Comparison of ENCODE assay signal across 29 mouse cellular contexts in the genomic region with DNA sequence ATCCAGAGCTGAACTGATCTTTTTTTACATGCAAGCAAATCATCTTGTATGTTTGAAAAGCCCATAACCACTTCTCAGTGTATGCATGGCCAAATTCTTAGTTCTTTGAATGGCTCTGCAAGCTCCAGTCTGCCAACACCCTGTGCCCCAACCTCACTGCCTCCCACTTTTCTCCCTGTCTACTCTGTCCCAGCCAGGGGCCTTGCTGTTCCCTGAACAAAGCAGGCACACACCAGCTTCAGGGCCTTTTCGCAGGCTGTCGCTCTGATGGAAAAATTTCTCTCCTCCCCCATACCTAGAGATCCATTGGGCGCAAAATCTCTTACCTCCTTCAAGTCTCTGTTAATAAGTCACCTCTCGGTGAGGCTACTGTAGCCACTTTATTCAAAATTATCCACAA.
A peak's percentile ranks its signal among the peaks of the same experiment; 100 is the strongest.
DNase-seq lines count a peak whose midpoint lies in the region; ATAC-seq and TF ChIP-seq lines count a peak whose summit lies in the region.
"Had no signal": no experiment of that assay in that cellular context is flagged by ENCODE, and none has a peak within 500 bp of the region (broad histone marks: within the 10 kb centered on the region; RNA-seq: fewer than 3 reads in every experiment).

No protein-coding gene starts in this region.

- no peak overlapping the region for H3K4me3 ChIP-seq in kidney, adult 2 months (ENCODE audit: insufficient read depth, low read depth, low read length)
- H3K4me3 ChIP-seq in kidney, embryonic 15.5 days (replicated peaks): no peak overlapping the region
- no peak overlapping the region for H3K4me3 ChIP-seq in kidney, embryonic 16.5 days (ENCODE audit: low read length)
- H3K4me3 ChIP-seq: embryonic facial prominence, embryonic 13.5 days; embryonic facial prominence, embryonic 15.5 days; erythroblast, embryonic 14.5 days; forebrain, embryonic 10.5 days; forebrain, embryonic 12.5 days had no signal

- TF ChIP-seq CTCF in kidney, adult 2 months (conservative IDR thresholded peaks at IDR 0.05; ENCODE audit: insufficient read depth, insufficient read length, low read depth, low read length): no peak

- no peaks in the 10 kb centered on the region for H3K27me3 ChIP-seq in kidney, adult 2 months (replicated peaks; ENCODE audit: control insufficient read depth, insufficient read depth, low read length)
- H3K27me3 ChIP-seq in kidney, embryonic 15.5 days: no peaks in the 10 kb centered on the region
- H3K27me3 ChIP-seq in kidney, embryonic 16.5 days (ENCODE audit: insufficient read depth, low read length): no peaks in the 10 kb centered on the region
- H3K27me3 ChIP-seq: CH12.LX; embryonic facial prominence, embryonic 13.5 days; embryonic facial prominence, embryonic 15.5 days; forebrain, embryonic 12.5 days; Patski had no signal

- no peaks in the 10 kb centered on the region for H3K4me1 ChIP-seq in kidney, adult 2 months (ENCODE audit: control insufficient read depth, insufficient read depth, low read length)
- peaks cover 11% of the 10 kb centered on the region; the same call in 1 of the 2 replicates for H3K4me1 ChIP-seq in kidney, embryonic 15.5 days
- H3K4me1 ChIP-seq in kidney, embryonic 16.5 days (ENCODE audit: insufficient read depth, low read length): peaks cover 12% of the 10 kb centered on the region; the same call in 1 of the 2 replicates
- H3K4me1 ChIP-seq: embryonic facial prominence, embryonic 13.5 days; embryonic facial prominence, embryonic 15.5 days; forebrain, embryonic 10.5 days; forebrain, embryonic 12.5 days had no signal

- 47% methylated on average over 4 of the region's 4 CpGs for WGBS in kidney, adult 2 months
- 61% methylated on average over 4 of the region's 4 CpGs for WGBS in kidney, embryonic 15.5 days
- 55% methylated on average over 4 of the region's 4 CpGs for WGBS in kidney, embryonic 16.5 days

- no peak for TF ChIP-seq POLR2A in kidney, adult 2 months (IDR thresholded peaks at IDR 0.05; ENCODE audit: low read depth, low read length)

- H3K36me3 ChIP-seq in kidney, adult 2 months (ENCODE audit: control insufficient read depth, insufficient read depth, low read length): no peaks in the 10 kb centered on the region
- H3K36me3 ChIP-seq in kidney, embryonic 15.5 days: no peaks in the 10 kb centered on the region
- no peaks in the 10 kb centered on the region for H3K36me3 ChIP-seq in kidney, embryonic 16.5 days (ENCODE audit: insufficient read depth, low read length)
- H3K36me3 ChIP-seq: embryonic facial prominence, embryonic 13.5 days; embryonic facial prominence, embryonic 15.5 days; forebrain, embryonic 10.5 days; forebrain, embryonic 12.5 days; G1E had no signal

- no peaks in the 10 kb centered on the region for H3K9me3 ChIP-seq in kidney, embryonic 15.5 days (replicated peaks)
- H3K9me3 ChIP-seq in kidney, embryonic 16.5 days (ENCODE audit: low read length): peaks cover 6% of the 10 kb centered on the region
- H3K9me3 ChIP-seq: embryonic facial prominence, embryonic 13.5 days; embryonic facial prominence, embryonic 15.5 days; forebrain, embryonic 10.5 days; forebrain, embryonic 12.5 days had no signal

- no peak overlapping the region for H3K27ac ChIP-seq in kidney, adult 2 months (ENCODE audit: insufficient read depth, low read depth, low read length)
- H3K27ac ChIP-seq in kidney, embryonic 15.5 days: peak overlapping the region; percentile 9; the same call in 1 of the 2 replicates
- 0 out of 2 replicates have a peak overlapping the region, but pooled peaks have one; percentile 29 for H3K27ac ChIP-seq in kidney, embryonic 16.5 days (ENCODE audit: low read length)
- H3K27ac ChIP-seq: embryonic facial prominence, embryonic 13.5 days; embryonic facial prominence, embryonic 15.5 days; forebrain, embryonic 10.5 days; forebrain, embryonic 12.5 days had no signal

- H3K4me2 ChIP-seq in kidney, embryonic 15.5 days: no peak overlapping the region
- no peak overlapping the region for H3K4me2 ChIP-seq in kidney, embryonic 16.5 days (replicated peaks; ENCODE audit: low read depth, low read length)
- H3K4me2 ChIP-seq: embryonic facial prominence, embryonic 13.5 days; embryonic facial prominence, embryonic 15.5 days; forebrain, embryonic 12.5 days had no signal

- peak; percentile 24 for DNase-seq in kidney, adult 2 months
- DNase-seq in kidney, postnatal 14 days: no peak
- DNase-seq in kidney, adult 9 months: peak; percentile 24
- DNase-seq in kidney, adult 11 months: no peak
- no peak for DNase-seq in kidney, adult 18-20 months
- DNase-seq in adrenal gland, adult 8-10 months: no peak
- DNase-seq: adrenal gland, postnatal 10 days; adrenal gland, postnatal 25 days; B cell, adult 2 months; cerebellum, adult 11 months; cerebellum, adult 18-20 months; cerebellum, adult 8-10 months; cerebellum, adult 9-11 months; cerebellum, postnatal 14 days; cerebellum, postnatal 36 days; embryo, embryonic 11 days had no signal

- peak; percentile 85 for ATAC-seq in kidney, embryonic 15.5 days (replicated peaks; ENCODE audit: low FRiP score)
- ATAC-seq in kidney, embryonic 16.5 days (ENCODE audit: low FRiP score, low TSS enrichment): peak; percentile 81
- ATAC-seq: activated CD4-positive, CD25-positive, alpha-beta regulatory T cell, adult 4 months; CD4-positive, CD25-positive, alpha-beta regulatory T cell, adult 4 months; forebrain, embryonic 14.5 days; Patski had no signal

- no peak overlapping the region for H3K9ac ChIP-seq in kidney, embryonic 15.5 days
- no peak overlapping the region for H3K9ac ChIP-seq in kidney, embryonic 16.5 days (replicated peaks; ENCODE audit: low read length)
- H3K9ac ChIP-seq: embryonic facial prominence, embryonic 13.5 days; embryonic facial prominence, embryonic 15.5 days; forebrain, embryonic 12.5 days had no signal

Comparison
In these comparisons a context has a peak if more than half of its experiments do, and no peak if none do; other contexts are left out.
1. DNase-seq: peak in kidney, adult 2 months (single experiment) and kidney, adult 9 months (single experiment); none in kidney, postnatal 14 days (single experiment), kidney, adult 11 months (single experiment), kidney, adult 18-20 months (single experiment) and adrenal gland, adult 8-10 months (single experiment).